Mouse (Mus musculus) cerebellum, adult 9-10 months (tissue): ENCODE measurements around the gene Maip1.
A peak's percentile ranks its signal among the peaks of the same experiment; 100 is the strongest.

Experiments used
- DNase-seq: peaks from one replicate; pipeline ENCODE4 v3.0.0; 2022

The Maip1 gene

DNA sequence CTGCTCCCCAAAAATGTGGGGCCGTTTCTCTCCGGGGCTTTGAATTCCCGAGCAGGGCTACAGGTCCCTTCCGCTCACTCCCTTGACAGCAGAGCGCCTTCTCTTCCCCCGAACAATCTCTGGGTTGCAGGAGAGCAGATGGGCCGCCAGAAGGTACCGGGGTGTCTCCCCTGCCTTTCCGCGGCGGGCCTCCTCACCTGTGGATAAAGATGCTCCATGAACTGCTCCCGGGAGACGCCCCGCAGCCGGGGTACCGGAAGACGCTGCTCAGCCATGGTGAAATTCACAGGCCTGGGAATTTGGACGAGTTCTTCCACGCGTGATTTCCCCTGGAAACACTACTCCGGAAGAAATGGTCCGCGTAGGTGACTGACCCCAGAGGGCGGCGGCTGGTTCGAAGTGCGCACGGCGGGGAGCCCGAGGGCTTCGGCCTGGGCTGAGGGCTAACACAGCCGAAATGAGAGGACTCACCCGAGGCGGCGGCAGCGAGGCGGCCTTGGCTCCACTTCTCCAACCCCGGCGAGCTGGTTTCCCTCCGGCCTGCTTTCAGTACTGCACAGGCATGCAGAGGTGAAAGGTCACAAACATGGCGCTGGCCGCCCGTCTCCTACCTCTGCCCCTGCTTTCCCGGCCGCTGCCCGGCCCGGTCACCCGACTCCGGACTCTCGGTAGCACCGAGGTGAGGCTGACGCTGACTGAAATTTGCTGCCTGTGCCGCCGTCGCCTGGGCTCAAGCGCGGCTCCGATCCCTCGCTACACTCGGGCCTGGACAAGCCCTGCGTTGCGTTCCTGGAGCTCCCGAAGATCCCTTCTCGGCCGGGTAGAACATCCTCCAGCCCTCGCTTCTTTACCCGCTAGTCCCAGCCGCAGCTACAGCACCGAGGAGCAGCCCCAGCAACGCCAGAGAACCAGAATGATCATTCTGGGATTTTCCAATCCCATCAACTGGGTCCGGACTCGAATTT lies at the start of gene Maip1, which contains the start of gene Tyw5:
Maip1 (plus strand) TSS at position 142 of the 965 bp plus-strand sequence.
Tyw5 (minus strand) TSS at position 915 of the 965 bp plus-strand sequence.
- DNase-seq: peak; percentile 84

DNA sequence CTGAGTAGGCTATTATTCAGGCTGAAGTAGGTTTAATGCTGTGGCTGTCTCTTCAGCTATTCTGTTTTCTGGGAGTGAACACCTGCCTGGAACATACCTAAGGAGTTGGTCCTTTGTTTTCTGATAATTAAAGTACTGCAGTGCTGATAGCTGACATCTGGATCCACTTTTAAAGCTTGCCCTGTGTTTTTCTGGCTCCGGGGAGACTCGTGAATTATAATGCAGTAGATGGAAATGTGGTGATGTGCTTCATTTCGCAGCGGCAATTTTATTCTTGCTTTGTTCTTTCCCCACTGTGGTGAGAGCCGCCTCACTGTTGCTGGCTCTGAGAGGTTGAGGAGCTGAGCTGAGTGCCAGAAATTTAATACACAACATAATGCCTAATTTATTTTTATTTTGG lies 47.6 kb upstream of the Maip1 start:
- no peak for DNase-seq

DNA sequence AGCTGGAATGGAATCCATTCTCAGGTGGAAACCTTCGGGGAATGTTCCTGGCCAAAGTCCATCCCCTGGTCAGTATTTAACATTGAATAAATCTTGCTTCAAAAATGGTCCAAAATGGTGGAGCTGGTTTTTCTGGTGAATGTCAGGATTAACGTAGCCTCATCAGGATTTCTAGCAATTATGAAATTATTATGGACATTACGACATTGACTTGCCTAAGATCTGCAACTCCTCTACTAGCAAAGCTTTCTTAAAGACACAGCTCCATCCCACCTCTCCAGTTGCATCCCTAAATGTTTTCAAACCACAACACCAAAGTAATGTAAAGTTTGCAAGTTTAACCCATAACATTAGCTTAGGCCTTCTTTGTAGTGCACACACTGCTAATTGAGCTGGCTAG lies 38.7 kb upstream of the Maip1 start:
- no peak for DNase-seq

DNA sequence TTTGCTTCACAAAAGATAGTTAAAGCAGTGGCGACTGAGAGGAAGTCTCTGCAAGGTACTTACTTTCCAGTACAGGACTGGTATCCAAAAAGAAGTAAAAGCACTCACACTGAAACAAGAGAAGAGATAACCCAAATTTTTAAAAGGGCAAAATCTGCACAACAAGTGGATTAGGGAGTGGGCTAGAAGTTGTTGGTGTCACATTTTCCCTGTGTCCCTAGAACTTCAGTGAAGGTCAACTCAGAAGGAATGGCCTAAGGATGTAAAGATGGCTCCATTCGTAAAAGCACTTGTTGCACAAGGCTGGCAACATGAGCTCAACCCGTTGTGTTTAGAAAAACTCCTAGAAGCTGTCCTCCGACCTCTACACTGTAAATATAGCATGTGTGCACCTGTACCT lies 37.0 kb upstream of the Maip1 start:
- DNase-seq: no peak

DNA sequence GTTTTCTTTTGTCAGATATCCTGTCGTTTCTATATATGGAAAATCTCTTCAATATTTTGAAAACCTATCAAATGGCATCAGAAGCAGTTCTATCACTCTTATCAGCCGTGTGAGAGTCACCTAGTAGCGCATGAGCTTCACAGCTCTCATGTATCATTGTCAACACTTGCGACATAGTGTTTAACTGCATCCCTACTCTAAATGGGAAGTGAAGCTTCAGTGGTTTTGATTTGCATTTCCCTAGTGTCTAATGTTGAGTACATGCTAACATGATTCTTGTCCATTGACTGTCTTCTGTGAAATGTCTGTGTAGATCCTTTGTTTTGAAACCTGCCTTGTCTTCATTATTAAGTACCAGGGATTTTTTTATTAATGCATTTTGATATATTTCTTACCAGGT lies 35.7 kb upstream of the Maip1 start:
- DNase-seq: no peak

DNA sequence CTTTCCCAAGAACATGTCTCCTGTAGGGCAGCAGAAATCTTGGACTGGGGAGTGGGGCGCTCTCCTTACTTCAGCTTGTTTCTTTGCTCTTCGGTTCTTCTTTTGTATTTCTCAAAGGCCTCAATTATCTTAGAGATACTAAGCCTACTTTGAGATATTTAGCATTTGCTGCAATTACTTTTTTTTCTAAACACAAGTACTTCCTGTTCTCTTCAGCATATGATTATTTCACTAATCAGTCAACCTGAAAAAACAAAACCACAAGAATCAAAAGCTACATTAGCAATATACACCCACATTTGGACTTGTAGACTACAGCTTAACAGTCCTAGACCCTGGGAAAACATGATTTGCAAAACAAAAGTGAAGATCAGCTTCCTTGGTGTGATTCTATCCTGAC lies 30.9 kb upstream of the Maip1 start:
- no peak for DNase-seq

DNA sequence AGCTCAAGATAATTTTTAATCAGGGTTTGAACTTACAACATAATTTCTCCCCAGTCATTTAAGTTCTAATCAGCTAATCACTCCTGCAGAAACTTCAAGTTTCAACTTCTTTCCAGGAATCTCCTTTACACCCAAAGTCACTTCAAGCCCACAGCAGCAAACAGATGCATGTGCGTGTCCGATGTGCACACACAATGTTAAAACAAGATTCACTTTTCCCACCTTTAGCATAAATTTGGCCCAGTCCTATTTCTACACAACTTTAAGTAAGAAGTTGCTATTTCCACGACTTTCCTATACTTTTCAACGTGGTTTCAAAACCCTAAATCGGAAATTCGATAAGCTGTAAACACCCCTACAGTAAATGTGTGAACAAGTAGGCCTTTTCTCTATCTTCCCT lies 29.3 kb upstream of the Maip1 start:
- DNase-seq: no peak

DNA sequence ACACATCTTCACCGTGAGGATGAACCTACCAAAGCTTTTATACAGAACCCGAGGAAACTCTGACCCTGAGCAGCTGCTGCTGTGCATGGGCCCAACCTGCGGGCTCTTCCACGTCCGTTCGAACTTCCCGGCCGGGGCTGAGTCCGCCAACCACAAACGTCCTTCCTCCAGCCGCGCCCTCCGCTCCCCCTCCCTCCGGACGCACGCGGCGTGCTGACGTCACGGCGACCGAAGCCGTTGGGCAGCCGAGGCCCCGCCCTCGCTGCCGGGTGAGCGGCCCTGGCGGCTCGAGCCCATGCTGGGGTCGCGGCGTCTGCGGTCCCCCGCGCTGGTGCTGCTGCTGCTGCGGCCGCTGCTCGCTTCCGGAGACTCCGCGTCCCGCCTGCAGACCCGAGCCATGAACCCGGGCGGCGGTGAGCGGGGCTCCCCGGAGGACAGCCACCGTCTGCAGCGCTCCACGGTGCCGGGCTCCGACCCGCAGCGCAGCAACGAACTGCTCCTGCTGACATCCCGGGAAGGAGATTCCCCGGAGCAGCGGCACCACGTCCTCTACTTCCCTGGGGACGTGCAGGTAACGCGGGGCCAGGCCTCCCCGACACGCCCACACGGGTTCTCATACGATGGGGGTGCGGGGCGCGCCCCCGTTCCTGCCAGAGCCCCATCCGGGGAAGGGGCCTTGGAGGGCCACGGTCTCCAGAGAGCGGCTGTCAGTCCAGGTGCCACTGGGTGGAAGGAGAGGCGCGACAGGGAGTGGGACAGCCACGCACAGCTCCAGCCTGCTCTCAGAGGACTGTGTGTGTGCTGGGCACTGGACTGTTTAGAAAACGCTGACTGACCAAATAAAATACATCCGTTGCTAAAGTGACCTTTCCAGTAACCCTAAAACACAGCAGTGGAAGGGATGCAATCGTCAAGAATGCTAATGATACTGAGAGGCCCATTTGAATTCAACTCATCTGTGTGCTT lies 28.5 kb upstream of the Maip1 start, which contains the start of gene 1700066M21Rik:
1700066M21Rik (plus strand) TSS at position 245 of the 966 bp plus-strand sequence.
- DNase-seq: peak; percentile 92

DNA sequence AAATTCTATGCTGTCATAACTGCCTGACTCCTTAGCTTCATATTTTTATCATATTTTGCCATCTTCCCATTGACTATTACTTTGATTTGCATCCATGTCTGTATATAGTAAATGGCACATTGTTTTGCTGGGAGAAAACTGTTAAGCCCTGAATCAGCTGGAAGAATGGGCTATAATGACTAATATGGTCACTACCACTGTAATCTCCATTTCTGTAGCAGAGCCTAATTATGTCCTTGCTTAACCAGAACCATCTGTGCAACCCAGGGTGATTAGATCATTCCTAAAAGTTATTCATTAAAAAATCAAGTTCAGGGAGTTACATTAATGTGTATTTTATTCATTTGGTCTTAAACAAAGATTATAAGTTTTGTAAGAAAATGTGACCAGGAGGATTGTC lies 19.6 kb upstream of the Maip1 start:
- no peak for DNase-seq

DNA sequence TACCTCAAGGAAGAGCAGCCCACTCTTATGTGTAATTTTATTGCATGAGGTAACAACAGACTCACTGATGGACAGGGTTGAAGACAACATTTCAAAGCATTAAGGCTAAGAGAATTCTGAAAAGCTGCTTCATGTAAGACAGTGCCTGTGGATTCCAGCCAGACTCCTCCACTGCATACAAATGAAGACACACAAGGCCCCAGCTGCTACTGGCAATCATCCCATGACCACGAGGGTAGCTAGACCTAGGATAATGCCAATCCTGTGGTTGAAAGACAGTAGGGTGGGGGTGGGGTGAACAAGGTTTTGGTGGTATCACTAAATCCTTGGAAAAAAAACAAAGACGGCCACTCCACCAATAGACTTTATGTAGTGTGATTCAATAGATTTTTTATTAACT lies 18.3 kb upstream of the Maip1 start:
- peak; percentile 44 for DNase-seq

DNA sequence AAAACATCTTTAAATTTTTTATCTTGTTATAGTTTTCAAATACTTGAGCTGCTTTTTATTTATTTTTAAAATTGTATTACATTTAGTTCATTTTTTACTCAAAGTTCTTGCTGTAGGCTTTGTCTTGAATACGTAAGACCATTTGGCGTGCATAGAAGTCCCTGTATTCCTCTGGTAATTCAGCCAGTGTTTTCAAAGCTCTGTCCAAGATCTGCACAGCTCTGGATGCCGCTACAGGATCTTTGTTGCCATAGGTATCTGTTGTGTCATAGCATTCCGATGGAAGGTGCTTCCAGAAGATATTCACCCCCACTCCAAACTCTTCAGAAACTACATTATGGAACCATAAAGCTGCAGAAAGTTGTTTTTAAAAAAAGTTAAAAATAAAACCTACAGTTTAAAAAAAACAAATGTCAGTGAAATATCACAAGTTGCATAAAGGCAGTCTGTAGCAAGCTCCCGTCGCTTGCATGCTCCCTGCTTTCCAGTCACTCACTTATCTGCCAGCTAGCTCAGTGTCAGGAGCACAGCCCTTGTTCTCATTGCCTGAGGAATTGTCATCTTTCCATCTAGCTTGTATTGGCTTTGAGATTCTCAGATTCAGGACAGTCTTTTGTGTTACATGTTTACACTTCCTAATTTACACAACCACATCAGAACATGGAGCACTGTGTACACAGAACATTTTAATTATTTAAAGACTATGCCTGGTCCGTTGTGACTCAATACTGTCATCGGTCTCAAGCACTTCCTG lies 17.5 kb upstream of the Maip1 start:
- no peak for DNase-seq

DNA sequence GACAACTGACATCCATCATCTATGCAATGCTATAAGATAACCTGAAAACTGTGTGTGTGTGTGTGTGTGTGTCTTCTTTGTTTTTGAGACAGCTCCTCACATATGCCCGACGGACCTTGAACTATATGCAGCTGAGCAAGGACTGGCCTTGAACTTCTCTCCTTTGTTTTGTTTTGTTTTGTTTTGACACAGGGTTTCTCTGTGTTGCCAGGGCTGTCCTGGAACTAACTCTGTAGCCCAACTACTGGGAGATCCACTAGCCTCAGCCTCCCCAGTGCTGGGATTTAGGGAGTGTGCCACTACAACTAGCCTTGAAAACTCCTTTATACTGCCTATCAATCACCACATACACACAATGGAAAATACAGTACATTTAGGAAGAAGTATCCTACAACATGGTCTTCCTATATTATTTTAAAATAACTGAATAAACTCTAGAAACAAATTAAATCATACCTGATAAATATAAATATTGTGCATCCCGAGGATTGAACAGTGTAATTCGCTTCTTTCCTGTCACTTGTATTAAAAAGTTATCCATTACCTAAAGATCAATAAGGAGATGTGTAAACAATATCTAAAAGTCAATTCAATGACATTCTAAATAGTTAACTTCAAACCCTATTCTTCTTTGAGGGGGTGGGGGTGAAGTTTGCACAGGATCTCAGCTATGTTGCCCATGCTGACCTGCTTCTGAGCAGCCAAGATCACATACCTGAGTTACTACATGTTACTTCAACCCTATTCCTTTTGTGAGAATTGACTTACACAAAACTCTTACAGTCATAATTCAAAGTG lies 14.9 kb upstream of the Maip1 start:
- no peak for DNase-seq

DNA sequence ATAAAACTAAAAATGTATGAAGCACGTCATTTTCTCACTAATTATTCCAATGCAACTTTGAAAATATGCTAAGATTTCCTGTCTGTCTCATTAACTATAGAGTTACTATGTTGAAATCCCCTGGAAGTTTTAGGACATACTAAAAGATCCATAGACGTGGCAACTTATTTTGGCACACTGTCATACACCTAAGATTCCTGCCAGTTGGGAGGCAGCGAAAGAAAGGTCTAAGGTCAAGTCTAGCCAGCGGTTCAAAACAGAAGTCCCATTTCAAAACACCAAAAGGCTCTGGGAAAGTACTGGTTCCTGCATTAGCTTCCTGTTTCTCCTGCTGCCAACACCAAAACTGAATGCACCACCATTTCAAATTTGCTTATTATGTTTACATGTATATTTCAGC lies 13.7 kb upstream of the Maip1 start:
- DNase-seq: no peak

DNA sequence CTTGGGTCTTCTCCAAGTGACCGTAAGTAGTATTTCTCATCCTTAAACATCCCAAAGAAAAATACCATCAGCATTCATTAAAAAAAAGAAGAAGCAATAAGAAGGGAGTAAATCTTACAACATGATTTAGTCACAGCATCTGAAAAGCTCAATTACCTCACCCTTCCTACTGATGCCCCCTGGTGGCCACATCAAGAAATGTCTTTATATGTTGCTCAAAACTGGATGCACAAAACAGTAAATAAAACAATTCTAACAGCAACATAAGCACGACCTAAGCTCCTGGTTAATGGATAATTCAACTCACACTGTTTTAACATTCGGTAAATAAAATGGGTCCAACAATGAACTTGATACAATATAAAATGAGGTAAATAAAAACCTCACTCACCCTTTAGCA lies 12.1 kb upstream of the Maip1 start:
- peak; percentile 58 for DNase-seq

DNA sequence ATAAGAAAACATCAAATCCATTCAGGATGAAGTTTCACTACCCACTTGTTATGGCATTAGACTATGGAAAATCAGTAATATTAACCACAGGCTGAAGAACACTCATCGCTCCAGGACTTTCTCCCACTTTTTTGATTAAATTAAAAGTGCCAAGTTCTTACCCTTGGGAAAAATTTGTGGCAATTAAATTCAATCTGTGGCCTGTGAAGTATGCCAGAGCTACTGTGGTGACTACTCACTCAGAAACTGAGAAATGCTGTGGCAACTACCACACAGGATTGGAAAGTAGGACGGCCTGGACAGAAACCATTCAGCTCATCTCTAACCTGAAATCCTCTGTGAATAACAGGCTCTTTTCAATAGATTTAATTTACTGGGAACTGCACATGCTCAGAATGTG lies 5.8 kb upstream of the Maip1 start:
- no peak for DNase-seq

DNA sequence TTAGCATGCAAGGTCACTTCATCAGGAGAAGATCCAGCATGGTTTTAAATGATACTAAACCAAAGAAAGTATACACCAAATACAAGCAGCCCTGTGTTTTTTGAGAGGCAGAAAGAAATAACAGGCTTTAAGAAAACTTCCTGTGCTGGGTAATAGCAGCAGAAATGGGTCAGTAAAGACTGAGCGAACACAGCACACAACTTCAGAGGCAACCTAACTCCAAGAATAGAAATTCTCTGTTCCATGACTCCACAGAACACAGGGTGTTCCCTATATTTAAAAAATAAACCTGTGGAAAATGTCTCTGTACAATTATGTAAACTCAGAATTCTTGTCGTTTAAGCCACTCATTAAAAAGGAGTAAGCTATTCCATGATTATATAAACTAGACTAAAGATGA lies 5.3 kb upstream of the Maip1 start:
- no peak for DNase-seq

DNA sequence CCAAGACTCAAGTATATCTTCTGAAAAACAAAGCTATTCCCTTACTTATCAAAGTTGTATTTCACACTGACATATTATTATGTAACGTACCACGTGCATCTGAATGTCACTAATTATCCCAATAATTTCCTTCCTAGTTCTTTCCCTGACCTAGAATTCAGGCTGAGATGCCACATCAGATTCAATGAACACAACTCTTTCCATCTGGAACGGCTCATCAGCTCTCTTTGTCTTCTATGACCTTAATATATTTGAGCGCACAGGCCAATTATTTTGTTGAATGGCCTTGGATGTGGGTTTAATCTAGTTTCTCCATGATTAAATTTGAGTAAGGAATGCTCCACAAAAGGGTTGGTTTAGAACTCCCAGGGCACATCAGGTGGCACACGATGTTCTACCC lies 4.0 kb upstream of the Maip1 start:
- DNase-seq: no peak

DNA sequence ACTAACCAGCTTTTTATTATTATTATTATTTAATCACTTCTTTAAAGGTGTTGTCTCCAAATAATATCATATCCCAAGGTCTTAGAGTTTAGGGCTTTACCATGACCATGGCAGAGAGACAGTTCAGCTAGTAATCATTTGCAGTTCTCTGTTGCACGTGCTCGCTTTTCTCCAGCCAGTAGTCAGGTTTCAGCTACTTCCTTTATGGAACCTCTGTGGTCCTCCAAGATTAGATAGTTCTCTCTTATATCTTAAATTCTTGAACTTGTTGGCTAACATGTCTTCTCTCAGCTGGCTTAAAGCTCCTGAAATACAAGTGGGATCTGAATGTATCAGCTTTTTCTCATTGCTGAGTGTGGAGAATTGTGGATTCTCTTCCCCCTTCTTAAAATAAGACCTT lies 2.9 kb downstream of the Maip1 start:
- no peak for DNase-seq

DNA sequence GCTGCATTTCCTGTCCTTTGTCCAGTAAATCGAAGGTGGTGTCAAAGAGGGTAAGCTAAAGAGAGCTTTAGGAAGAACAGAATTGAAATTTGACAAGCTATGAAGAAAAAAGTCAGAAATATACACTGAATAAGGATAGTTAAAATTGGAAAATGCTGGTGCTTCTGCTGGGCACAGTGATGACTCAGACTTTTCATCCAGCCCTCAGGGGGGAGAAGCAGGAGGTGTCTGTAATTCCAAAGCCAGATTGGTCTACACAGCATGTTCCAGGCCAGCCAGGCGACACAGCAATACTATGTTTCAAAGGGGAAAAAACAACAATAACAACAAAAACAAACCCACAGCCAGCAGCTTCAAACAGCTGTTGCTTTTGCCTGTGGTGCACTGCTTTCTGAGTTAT lies 7.3 kb downstream of the Maip1 start:
- DNase-seq: no peak

DNA sequence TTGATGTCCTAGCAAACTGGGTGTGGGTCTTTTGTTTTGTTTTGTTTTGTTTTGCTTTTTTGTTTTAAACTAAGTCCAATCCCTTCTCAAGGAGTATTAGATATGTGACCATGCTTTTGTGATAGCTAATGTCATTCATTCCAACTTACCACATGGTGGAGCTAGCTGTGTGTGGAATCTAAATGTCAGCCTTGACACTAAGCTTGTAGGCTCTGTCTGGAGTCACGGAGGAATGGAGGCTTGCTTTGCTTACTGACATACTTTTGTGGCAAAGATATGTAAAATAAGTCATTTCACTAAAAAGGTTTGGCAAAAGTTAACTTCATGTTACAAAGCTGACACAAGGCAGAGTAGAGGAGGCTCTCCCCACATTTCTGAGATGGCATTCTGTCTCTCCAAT lies 17.6 kb downstream of the Maip1 start:
- no peak for DNase-seq

DNA sequence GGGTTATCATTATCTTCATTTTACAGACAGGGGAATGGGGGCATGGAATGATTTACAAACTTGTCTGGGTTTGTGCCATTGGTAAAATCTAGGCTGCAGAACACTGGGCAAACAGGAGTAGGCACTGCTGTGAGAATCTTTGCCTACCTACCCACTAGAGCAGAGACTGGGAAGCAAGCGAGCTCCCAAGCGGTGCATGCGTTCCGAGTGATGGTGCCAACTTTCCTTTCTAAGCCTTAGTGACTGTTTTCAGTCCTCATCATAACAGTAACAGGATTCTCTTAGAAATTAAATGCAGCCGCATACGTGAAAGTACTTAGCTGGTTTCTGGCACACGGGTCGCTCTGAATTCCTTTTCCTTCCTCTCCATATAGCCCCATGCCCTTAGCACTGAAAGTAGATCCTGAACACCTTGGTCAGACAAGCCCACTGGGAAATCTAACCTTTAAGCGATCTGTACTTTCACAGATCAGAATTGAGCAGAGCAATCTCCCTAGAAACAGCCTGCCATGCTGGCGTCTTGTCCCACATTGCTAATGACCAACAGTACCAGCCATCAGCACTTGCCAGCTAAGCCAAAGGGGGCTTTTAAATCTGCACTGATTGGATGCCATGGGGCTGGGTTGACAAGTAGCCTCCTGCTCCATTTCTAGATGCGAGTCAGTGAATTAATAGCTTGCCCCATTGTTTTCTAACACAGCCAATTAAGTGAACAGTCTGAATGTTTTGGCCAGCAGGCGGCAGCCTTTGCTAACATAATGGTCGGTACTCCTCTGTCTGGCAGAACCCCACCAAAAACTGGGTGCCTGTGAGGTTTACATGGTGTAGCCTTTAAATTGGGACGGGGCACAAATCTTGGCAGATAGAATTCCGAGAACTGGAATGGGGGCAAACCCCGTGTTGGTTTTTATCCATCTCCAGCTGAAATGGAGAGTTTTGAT lies 22.5 kb downstream of the Maip1 start:
- peak; percentile 81 for DNase-seq
